ENCODE assay signal across 17 mouse cellular contexts in the genomic region with DNA sequence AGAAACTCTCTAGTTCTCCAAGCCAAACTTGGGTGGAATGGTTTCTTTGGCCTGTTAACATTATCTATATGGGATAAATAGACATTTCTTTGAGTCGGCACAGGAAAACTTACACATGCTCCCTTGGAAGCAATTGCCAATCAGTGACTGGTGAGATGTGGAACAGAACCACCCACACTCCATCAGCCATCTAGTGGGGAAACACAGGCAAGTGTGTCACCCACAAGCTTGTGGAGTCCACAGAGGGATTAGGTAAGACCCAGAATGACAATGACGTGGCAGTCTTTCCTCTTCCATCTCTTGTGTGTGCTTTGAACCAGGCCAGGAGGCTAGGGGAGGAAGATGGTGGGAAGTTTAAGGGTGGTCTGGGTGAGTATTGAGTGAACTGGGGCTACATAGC.
"Had no signal": no experiment of that assay in that cellular context is flagged by ENCODE, and none has a peak within 500 bp of the region (broad histone marks: within the 10 kb centered on the region; RNA-seq: fewer than 3 reads in every experiment).

No protein-coding gene starts in this region.

- H3K4me1 ChIP-seq: limb, embryonic 15.5 days; midbrain, embryonic 10.5 days; neural tube, embryonic 15.5 days; stomach, embryonic 15.5 days had no signal

- H3K27me3 ChIP-seq: intestine, embryonic 15.5 days; limb, embryonic 15.5 days; liver, embryonic 12.5 days; neural tube, embryonic 15.5 days; stomach, embryonic 15.5 days had no signal

- DNase-seq: kidney, adult 18-20 months; kidney, postnatal 10 days; kidney, postnatal 4 days; lung, embryonic 14.5 days; lung, postnatal 10 days; lung, postnatal 4 days; midbrain, embryonic 14.5 days; spleen, adult 18-20 months; thymus, adult 2 months; thymus, postnatal 25 days had no signal

- H3K27ac ChIP-seq: intestine, embryonic 15.5 days; limb, embryonic 15.5 days; liver, embryonic 12.5 days; midbrain, embryonic 10.5 days; neural tube, embryonic 15.5 days; stomach, embryonic 15.5 days had no signal

- H3K4me3 ChIP-seq: intestine, embryonic 15.5 days; limb, embryonic 15.5 days; liver, embryonic 12.5 days; midbrain, embryonic 10.5 days; myocyte; neural tube, embryonic 15.5 days; stomach, embryonic 15.5 days had no signal

- H3K36me3 ChIP-seq: intestine, embryonic 15.5 days; limb, embryonic 15.5 days; liver, embryonic 12.5 days; midbrain, embryonic 10.5 days; neural tube, embryonic 15.5 days; stomach, embryonic 15.5 days had no signal

- H3K9me3 ChIP-seq: intestine, embryonic 15.5 days; limb, embryonic 15.5 days; liver, embryonic 12.5 days; neural tube, embryonic 15.5 days; stomach, embryonic 15.5 days had no signal
